In the genomic region with DNA sequence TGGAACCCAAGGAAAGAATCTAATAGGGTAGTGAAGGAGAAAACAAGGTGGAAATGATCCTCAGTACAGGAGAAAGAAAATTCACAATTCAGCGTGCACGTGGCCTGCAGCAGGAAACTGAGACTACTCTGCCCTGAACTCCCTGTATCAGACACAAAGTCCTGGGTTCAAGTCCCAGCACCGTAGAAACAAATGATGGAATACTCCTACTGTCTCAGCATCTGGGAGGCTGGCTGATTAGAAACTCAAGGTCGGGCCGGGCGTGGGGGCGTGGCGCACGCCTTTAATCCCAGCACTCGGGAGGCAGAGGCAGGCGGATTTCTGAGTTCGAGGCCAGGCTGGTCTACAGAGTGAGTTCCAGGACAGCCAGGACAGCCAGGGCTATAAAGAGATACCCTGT, we compare ENCODE assay signal across 23 mouse cellular contexts. TPM values are rescaled to one million over a fixed set of nuclear protein-coding genes. Genes with fewer than 3 reads are reported as not detected.
DNase-seq lines count a peak whose midpoint lies in the region; ATAC-seq and TF ChIP-seq lines count a peak whose summit lies in the region.
"Had no signal": no experiment of that assay in that cellular context is flagged by ENCODE, and none has a peak within 500 bp of the region (broad histone marks: within the 10 kb centered on the region; RNA-seq: fewer than 3 reads in every experiment).

No protein-coding gene starts in this region.

- no peak overlapping the region for H3K4me3 ChIP-seq in midbrain, embryonic 10.5 days
- H3K4me3 ChIP-seq in midbrain, embryonic 16.5 days (ENCODE audit: low read depth, low read length): no peak overlapping the region
- peak overlapping the region; percentile 65 for H3K4me3 ChIP-seq in testis, adult 2 months (ENCODE audit: control insufficient read depth, low read depth, low read length)
- no peak overlapping the region for H3K4me3 ChIP-seq in forebrain, embryonic 16.5 days (replicated peaks; ENCODE audit: low read length)
- H3K4me3 ChIP-seq: embryonic facial prominence, embryonic 10.5 days; embryonic facial prominence, embryonic 12.5 days; forebrain, embryonic 13.5 days; forebrain, embryonic 15.5 days had no signal

- no peak overlapping the region for H3K27ac ChIP-seq in midbrain, embryonic 10.5 days (replicated peaks)
- no peak overlapping the region for H3K27ac ChIP-seq in midbrain, embryonic 16.5 days (ENCODE audit: low read length)
- H3K27ac ChIP-seq in testis, adult 2 months (ENCODE audit: control insufficient read depth, insufficient read depth, low read depth, low read length): no peak overlapping the region
- no peak overlapping the region for H3K27ac ChIP-seq in forebrain, embryonic 16.5 days (ENCODE audit: low read length)
- H3K27ac ChIP-seq: embryonic facial prominence, embryonic 10.5 days; embryonic facial prominence, embryonic 12.5 days; forebrain, embryonic 13.5 days; forebrain, embryonic 15.5 days had no signal

- peaks cover 9% of the 10 kb centered on the region for H3K4me1 ChIP-seq in midbrain, embryonic 10.5 days
- H3K4me1 ChIP-seq in midbrain, embryonic 16.5 days (ENCODE audit: control insufficient read depth, insufficient read depth, low read length): peaks cover 15% of the 10 kb centered on the region
- H3K4me1 ChIP-seq in testis, adult 2 months (ENCODE audit: control insufficient read depth, insufficient read depth, low read length): peaks cover 8% of the 10 kb centered on the region
- H3K4me1 ChIP-seq in forebrain, embryonic 16.5 days (replicated peaks; ENCODE audit: control insufficient read depth, insufficient read depth, low read length): peaks cover 17% of the 10 kb centered on the region

- no peak for TF ChIP-seq POLR2A in testis, adult 2 months (IDR thresholded peaks at IDR 0.05; ENCODE audit: control insufficient read depth, low read depth, low read length)

- intact Hi-C loops in heart, postnatal 36 days (cut with DNase I): no loop called here

- no peak overlapping the region for H3K4me2 ChIP-seq in midbrain, embryonic 16.5 days (ENCODE audit: low read length)
- H3K4me2 ChIP-seq in forebrain, embryonic 16.5 days (ENCODE audit: low read length): no peak overlapping the region
- H3K4me2 ChIP-seq: embryonic facial prominence, embryonic 12.5 days; forebrain, embryonic 13.5 days; forebrain, embryonic 15.5 days had no signal

- DNase-seq in heart, adult 11 months: peak; percentile 66
- DNase-seq in heart, postnatal 36 days: no peak
- peak; percentile 9 for DNase-seq in midbrain, embryonic 10.5 days (ENCODE audit: low spot score)
- DNase-seq in testis, postnatal 10 days (ENCODE audit: low spot score): no peak
- DNase-seq: adrenal gland, adult 8-10 months; adrenal gland, postnatal 14 days; adrenal gland, postnatal 36 days; B cell, adult 2 months; cerebellum, adult 11-12 months; cerebellum, adult 2 months; cerebellum, adult 9-10 months; cerebellum, postnatal 10 days; cerebellum, postnatal 25 days had no signal

- TF ChIP-seq CTCF in testis, adult 2 months (IDR thresholded peaks at IDR 0.05; ENCODE audit: control insufficient read depth, insufficient read depth, insufficient replicate concordance, low read depth, low read length): no peak

- H3K27me3 ChIP-seq in midbrain, embryonic 10.5 days (ENCODE audit: low read depth, poor library complexity, severe bottlenecking): no peaks in the 10 kb centered on the region
- no peaks in the 10 kb centered on the region for H3K27me3 ChIP-seq in midbrain, embryonic 16.5 days (ENCODE audit: control insufficient read depth, insufficient read depth, low read depth, low read length)
- H3K27me3 ChIP-seq in testis, adult 2 months (ENCODE audit: control insufficient read depth, insufficient read depth, low read length): no peaks in the 10 kb centered on the region
- H3K27me3 ChIP-seq in forebrain, embryonic 16.5 days (replicated peaks; ENCODE audit: control insufficient read depth, insufficient read depth, low read length): no peaks in the 10 kb centered on the region
- H3K27me3 ChIP-seq: CH12.LX; embryonic facial prominence, embryonic 12.5 days; forebrain, embryonic 13.5 days; forebrain, embryonic 15.5 days had no signal

- H3K9ac ChIP-seq in midbrain, embryonic 16.5 days (ENCODE audit: low read depth, low read length): no peak overlapping the region
- H3K9ac ChIP-seq in forebrain, embryonic 16.5 days (replicated peaks; ENCODE audit: low read depth, low read length): no peak overlapping the region
- H3K9ac ChIP-seq: embryonic facial prominence, embryonic 12.5 days; forebrain, embryonic 13.5 days; forebrain, embryonic 15.5 days had no signal

- H3K9me3 ChIP-seq in midbrain, embryonic 10.5 days (replicated peaks): no peaks in the 10 kb centered on the region
- no peaks in the 10 kb centered on the region for H3K9me3 ChIP-seq in midbrain, embryonic 16.5 days (replicated peaks; ENCODE audit: control insufficient read depth, low read length, poor library complexity, severe bottlenecking)
- H3K9me3 ChIP-seq in forebrain, embryonic 16.5 days (ENCODE audit: control insufficient read depth, low read length): no peaks in the 10 kb centered on the region
- H3K9me3 ChIP-seq: embryonic facial prominence, embryonic 10.5 days; embryonic facial prominence, embryonic 12.5 days; forebrain, embryonic 13.5 days; forebrain, embryonic 15.5 days had no signal

- H3K36me3 ChIP-seq in midbrain, embryonic 10.5 days: peaks cover 35% of the 10 kb centered on the region
- H3K36me3 ChIP-seq in midbrain, embryonic 16.5 days (ENCODE audit: control insufficient read depth, insufficient read depth, low read length): peaks cover 9% of the 10 kb centered on the region
- peaks cover 3% of the 10 kb centered on the region; the same call in 1 of the 2 replicates for H3K36me3 ChIP-seq in testis, adult 2 months (ENCODE audit: control insufficient read depth, insufficient read depth, low read length)
- H3K36me3 ChIP-seq in forebrain, embryonic 16.5 days (ENCODE audit: control insufficient read depth, insufficient read depth): peaks cover 11% of the 10 kb centered on the region; the same call in 1 of the 2 replicates

- WGBS in midbrain, embryonic 10.5 days: 96% methylated on average over 12 of the region's 12 CpGs
- WGBS in midbrain, embryonic 16.5 days: 98% methylated on average over 12 of the region's 12 CpGs
- WGBS in forebrain, embryonic 16.5 days: 98% methylated on average over 12 of the region's 12 CpGs

- ATAC-seq in midbrain, embryonic 16.5 days: no peak
- no peak for ATAC-seq in forebrain, embryonic 16.5 days
- ATAC-seq: activated CD4-positive, CD25-positive, alpha-beta regulatory T cell, adult 4 months; CD4-positive, CD25-positive, alpha-beta regulatory T cell, adult 4 months; forebrain, embryonic 13.5 days; forebrain, embryonic 15.5 days had no signal

RNA-seq across cellular contexts. Expression of gene Arl14ep, which starts 3.3 kb away (rescaled TPM):
- total RNA-seq in heart, postnatal 36 days (2021): 10 to 100 TPM in 1 of 2 experiments, 1 to 10 TPM in 1; 9.7 to 11.9 TPM
- 47.9 and 55.6 TPM in 2 replicates for polyA plus RNA-seq in midbrain, embryonic 10.5 days (2016; fragmentation: Nextera tagmentation; extraction: Ambion mirVana)
- polyA plus RNA-seq in midbrain, embryonic 16.5 days (2015; fragmentation: Nextera tagmentation; extraction: Ambion mirVana): 35.4 and 37.0 TPM in 2 replicates
- polyA plus RNA-seq in testis, adult 2 months (2012; rRNA removed): 13.5 and 18.1 TPM in 2 replicates
- 37.3 and 42.1 TPM in 2 replicates for polyA plus RNA-seq in forebrain, embryonic 16.5 days (2015; fragmentation: Nextera tagmentation; extraction: Ambion mirVana)

Comparison
In these comparisons a context has a peak if more than half of its experiments do, and no peak if none do; other contexts are left out.
1. DNase-seq: peak in heart, adult 11 months (single experiment) and midbrain, embryonic 10.5 days (single experiment); none in heart, postnatal 36 days (0 of 2) and testis, postnatal 10 days (single experiment).